Mouse (Mus musculus): ENCODE measurements around the gene Defb19. TPM values are rescaled to one million over a fixed set of nuclear protein-coding genes. Genes with fewer than 3 reads are reported as not detected.

The Defb19 gene
- polyA plus RNA-seq, 1 experiment = not detected

- WGBS = 19% methylated on average over 2 of the region's 2 CpGs
- no peaks in the 10 kb centered on the region for H3K36me3 ChIP-seq (ENCODE audit: control insufficient read depth, insufficient read depth, low read length)
- TF ChIP-seq CTCF (IDR thresholded peaks at IDR 0.05; ENCODE audit: extremely low read depth, insufficient read length, insufficient replicate concordance, low read depth, low read length) = no peak
- no peak for TF ChIP-seq POLR2A (IDR thresholded peaks at IDR 0.05; ENCODE audit: low read depth, low read length)
- H3K4me1 ChIP-seq (ENCODE audit: control insufficient read depth, insufficient read depth, insufficient read length, low read length) = peaks cover 2% of the 10 kb centered on the region; the same call in 1 of the 2 replicates
- H3K27me3 ChIP-seq (ENCODE audit: control insufficient read depth, insufficient read depth, low read length) = no peaks in the 10 kb centered on the region
- no peak overlapping the region for H3K27ac ChIP-seq (ENCODE audit: insufficient read depth, low read depth, low read length)
- no peak overlapping the region for H3K4me3 ChIP-seq (ENCODE audit: low read depth, low read length)
Observed at GRCm38 (mm10) chr2:152588450-152588849, 8.3 kb upstream of the Defb19 start.

GRCm38 (mm10) chr2:152586926-152587560, 6.9 kb upstream of the Defb19 start:
- H3K4me3 ChIP-seq (ENCODE audit: low read depth, low read length) = no peak overlapping the region
- WGBS = 82% methylated on average over 4 of the region's 4 CpGs
- no peak overlapping the region for H3K27ac ChIP-seq (ENCODE audit: insufficient read depth, low read depth, low read length)
- H3K27me3 ChIP-seq (ENCODE audit: control insufficient read depth, insufficient read depth, low read length) = no peaks in the 10 kb centered on the region
- H3K36me3 ChIP-seq (ENCODE audit: control insufficient read depth, insufficient read depth, low read length) = no peaks in the 10 kb centered on the region
- H3K4me1 ChIP-seq (ENCODE audit: control insufficient read depth, insufficient read depth, insufficient read length, low read length) = peaks cover 2% of the 10 kb centered on the region; the same call in 1 of the 2 replicates
- TF ChIP-seq POLR2A (IDR thresholded peaks at IDR 0.05; ENCODE audit: low read depth, low read length) (no peak), CTCF (IDR thresholded peaks at IDR 0.05; ENCODE audit: extremely low read depth, insufficient read length, insufficient replicate concordance, low read depth, low read length) (peak; percentile 24; the same call in 1 of the 2 replicates)

- 66% methylated on average over 11 of the region's 11 CpGs for WGBS
- Histone ChIP-seq H3K27me3 (ENCODE audit: control insufficient read depth, insufficient read depth, low read length) (no peaks in the 10 kb centered on the region), H3K36me3 (ENCODE audit: control insufficient read depth, insufficient read depth, low read length) (no peaks in the 10 kb centered on the region), H3K4me1 (ENCODE audit: control insufficient read depth, insufficient read depth, insufficient read length, low read length) (no peaks in the 10 kb centered on the region), H3K27ac (ENCODE audit: insufficient read depth, low read depth, low read length) (no peak overlapping the region), H3K4me3 (ENCODE audit: low read depth, low read length) (no peak overlapping the region)
- TF ChIP-seq POLR2A (IDR thresholded peaks at IDR 0.05; ENCODE audit: low read depth, low read length) (no peak), CTCF (IDR thresholded peaks at IDR 0.05; ENCODE audit: extremely low read depth, insufficient read length, insufficient replicate concordance, low read depth, low read length) (no peak)
Observed at GRCm38 (mm10) chr2:152580612-152581011, 500 bp upstream of the Defb19 start.

GRCm38 (mm10) chr2:152573484-152573883, 6.6 kb downstream of the Defb19 start:
- Histone ChIP-seq H3K27me3 (ENCODE audit: control insufficient read depth, insufficient read depth, low read length) (peaks cover 2% of the 10 kb centered on the region; the same call in 1 of the 2 replicates), H3K27ac (ENCODE audit: insufficient read depth, low read depth, low read length) (no peak overlapping the region), H3K36me3 (ENCODE audit: control insufficient read depth, insufficient read depth, low read length) (no peaks in the 10 kb centered on the region), H3K4me3 (ENCODE audit: low read depth, low read length) (no peak overlapping the region), H3K4me1 (ENCODE audit: control insufficient read depth, insufficient read depth, insufficient read length, low read length) (no peaks in the 10 kb centered on the region)
- TF ChIP-seq CTCF (IDR thresholded peaks at IDR 0.05; ENCODE audit: extremely low read depth, insufficient read length, insufficient replicate concordance, low read depth, low read length) = no peak
- no peak for TF ChIP-seq POLR2A (IDR thresholded peaks at IDR 0.05; ENCODE audit: low read depth, low read length)
- WGBS = 95% methylated on average over 8 of the region's 8 CpGs

GRCm38 (mm10) chr2:152572114-152572794, 7.9 kb downstream of the Defb19 start, which contains the start of gene Defb21:
Gene Defb21 (plus strand): TSS chr2:152572744.
- peaks cover 2% of the 10 kb centered on the region; the same call in 1 of the 2 replicates for H3K27me3 ChIP-seq (ENCODE audit: control insufficient read depth, insufficient read depth, low read length)
- no peaks in the 10 kb centered on the region for H3K36me3 ChIP-seq (ENCODE audit: control insufficient read depth, insufficient read depth, low read length)
- H3K4me1 ChIP-seq (ENCODE audit: control insufficient read depth, insufficient read depth, insufficient read length, low read length) = no peaks in the 10 kb centered on the region
- no peak within 1 kb of the TSS for H3K27ac ChIP-seq (ENCODE audit: insufficient read depth, low read depth, low read length)
- TF ChIP-seq CTCF (IDR thresholded peaks at IDR 0.05; ENCODE audit: extremely low read depth, insufficient read length, insufficient replicate concordance, low read depth, low read length) = peak; percentile 28; the same call in 1 of the 2 replicates
- no peak for TF ChIP-seq POLR2A (IDR thresholded peaks at IDR 0.05; ENCODE audit: low read depth, low read length)
- no peak within 1 kb of the TSS for H3K4me3 ChIP-seq (ENCODE audit: low read depth, low read length)
- 68% methylated on average over 11 of the region's 11 CpGs for WGBS

- 35% methylated on average over 6 of the region's 6 CpGs for whole genome bisulfite sequencing
- no peak overlapping the region for H3K27ac ChIP-seq (ENCODE audit: insufficient read depth, low read depth, low read length)
- peaks cover 2% of the 10 kb centered on the region; the same call in 1 of the 2 replicates for H3K27me3 ChIP-seq (ENCODE audit: control insufficient read depth, insufficient read depth, low read length)
- no peaks in the 10 kb centered on the region for H3K4me1 ChIP-seq (ENCODE audit: control insufficient read depth, insufficient read depth, insufficient read length, low read length)
- no peak for TF ChIP-seq POLR2A (IDR thresholded peaks at IDR 0.05; ENCODE audit: low read depth, low read length)
- no peak for TF ChIP-seq CTCF (IDR thresholded peaks at IDR 0.05; ENCODE audit: extremely low read depth, insufficient read length, insufficient replicate concordance, low read depth, low read length)
- H3K36me3 ChIP-seq (ENCODE audit: control insufficient read depth, insufficient read depth, low read length) = no peaks in the 10 kb centered on the region
- no peak overlapping the region for H3K4me3 ChIP-seq (ENCODE audit: low read depth, low read length)
Observed at GRCm38 (mm10) chr2:152570313-152570712, 9.8 kb downstream of the Defb19 start.

- 70% methylated on average over 4 of the region's 4 CpGs for WGBS
- Histone ChIP-seq H3K27me3 (ENCODE audit: control insufficient read depth, insufficient read depth, low read length) (peaks cover 2% of the 10 kb centered on the region; the same call in 1 of the 2 replicates), H3K36me3 (ENCODE audit: control insufficient read depth, insufficient read depth, low read length) (no peaks in the 10 kb centered on the region), H3K27ac (ENCODE audit: insufficient read depth, low read depth, low read length) (no peak overlapping the region), H3K4me1 (ENCODE audit: control insufficient read depth, insufficient read depth, insufficient read length, low read length) (no peaks in the 10 kb centered on the region), H3K4me3 (ENCODE audit: low read depth, low read length) (no peak overlapping the region)
- no peak for TF ChIP-seq POLR2A (IDR thresholded peaks at IDR 0.05; ENCODE audit: low read depth, low read length)
- TF ChIP-seq CTCF (IDR thresholded peaks at IDR 0.05; ENCODE audit: extremely low read depth, insufficient read length, insufficient replicate concordance, low read depth, low read length) = no peak
Observed at GRCm38 (mm10) chr2:152569881-152570280, 10.2 kb downstream of the Defb19 start.

Data from small intestine, adult 2 months (tissue).